ENCODE assay signal across 13 mouse cellular contexts in genomic region chr3:51089036-51089669, GRCm38 (mm10).
A peak's percentile ranks its signal among the peaks of the same experiment; 100 is the strongest.
DNase-seq lines count a peak whose midpoint lies in the region; ATAC-seq and TF ChIP-seq lines count a peak whose summit lies in the region.
"Had no signal": no experiment of that assay in that cellular context is flagged by ENCODE, and none has a peak within 500 bp of the region (broad histone marks: within the 10 kb centered on the region; RNA-seq: fewer than 3 reads in every experiment).

No protein-coding gene starts in this region.

- TF ChIP-seq CTCF in forebrain, postnatal 0 days (IDR thresholded peaks at IDR 0.05; ENCODE audit: low read depth): no peak
- TF ChIP-seq CTCF in midbrain, postnatal 0 days (IDR thresholded peaks at IDR 0.05): no peak
- no peak for TF ChIP-seq CTCF in lung, adult 2 months (IDR thresholded peaks at IDR 0.05; ENCODE audit: insufficient read depth, low read length)

- no peaks in the 10 kb centered on the region for H3K27me3 ChIP-seq in neural tube, embryonic 11.5 days (ENCODE audit: control insufficient read depth, insufficient read depth, low read length)
- H3K27me3 ChIP-seq in neural tube, embryonic 15.5 days (replicated peaks): no peaks in the 10 kb centered on the region
- no peaks in the 10 kb centered on the region for H3K27me3 ChIP-seq in forebrain, postnatal 0 days (ENCODE audit: insufficient read depth, low read length)
- no peaks in the 10 kb centered on the region for H3K27me3 ChIP-seq in limb, embryonic 10.5 days (ENCODE audit: low read depth, poor library complexity, severe bottlenecking)
- no peaks in the 10 kb centered on the region for H3K27me3 ChIP-seq in midbrain, postnatal 0 days (ENCODE audit: insufficient read depth, low read length)

- ATAC-seq in neural tube, embryonic 11.5 days (ENCODE audit: insufficient read depth, low FRiP score, low TSS enrichment): peak; percentile 65
- ATAC-seq in neural tube, embryonic 15.5 days (ENCODE audit: low FRiP score): no peak
- ATAC-seq in forebrain, postnatal 0 days: peak; percentile 81; the same call in 1 of the 2 replicates
- ATAC-seq in midbrain, postnatal 0 days (ENCODE audit: low FRiP score): 0 out of 2 replicates have a peak, but pooled peaks have one; percentile 22

- H3K27ac ChIP-seq in neural tube, embryonic 11.5 days (ENCODE audit: low read depth, low read length): peak overlapping the region; percentile 39; the same call in 1 of the 2 replicates
- H3K27ac ChIP-seq in neural tube, embryonic 15.5 days (replicated peaks): no peak overlapping the region; the same call in 1 of the 2 replicates
- H3K27ac ChIP-seq in forebrain, postnatal 0 days (ENCODE audit: low read depth, low read length): peak overlapping the region; percentile 6; the same call in 1 of the 2 replicates
- H3K27ac ChIP-seq in limb, embryonic 10.5 days: peak overlapping the region; percentile 30; the same call in 1 of the 2 replicates
- peak overlapping the region; percentile 19; the same call in 1 of the 2 replicates for H3K27ac ChIP-seq in midbrain, postnatal 0 days (ENCODE audit: low read depth, low read length)
- H3K27ac ChIP-seq: heart, adult 2 months; kidney, postnatal 0 days; liver, embryonic 14.5 days had no signal

- no peak overlapping the region for H3K4me2 ChIP-seq in neural tube, embryonic 11.5 days (ENCODE audit: low read depth)
- no peak overlapping the region for H3K4me2 ChIP-seq in neural tube, embryonic 15.5 days
- no peak overlapping the region for H3K4me2 ChIP-seq in forebrain, postnatal 0 days (ENCODE audit: low read depth)
- no peak overlapping the region for H3K4me2 ChIP-seq in midbrain, postnatal 0 days (ENCODE audit: low read depth, low read length, poor library complexity, severe bottlenecking)

- no peak overlapping the region for H3K4me3 ChIP-seq in neural tube, embryonic 11.5 days (ENCODE audit: low read depth, low read length)
- H3K4me3 ChIP-seq in neural tube, embryonic 15.5 days (replicated peaks): no peak overlapping the region
- no peak overlapping the region for H3K4me3 ChIP-seq in forebrain, postnatal 0 days (ENCODE audit: low read depth, low read length)
- H3K4me3 ChIP-seq in limb, embryonic 10.5 days: no peak overlapping the region
- no peak overlapping the region for H3K4me3 ChIP-seq in midbrain, postnatal 0 days (ENCODE audit: low read depth, low read length)
- no peak overlapping the region for H3K4me3 ChIP-seq in lung, adult 2 months (replicated peaks; ENCODE audit: extremely low read depth, low read depth, low read length)
- H3K4me3 ChIP-seq: heart, adult 2 months had no signal

- WGBS in neural tube, embryonic 11.5 days: 77% methylated on average over 10 of the region's 10 CpGs
- 51% methylated on average over 10 of the region's 10 CpGs for WGBS in neural tube, embryonic 15.5 days
- 29% methylated on average over 10 of the region's 10 CpGs for WGBS in forebrain, postnatal 0 days
- WGBS in limb, embryonic 10.5 days: 73% methylated on average over 10 of the region's 10 CpGs
- WGBS in midbrain, postnatal 0 days: 31% methylated on average over 10 of the region's 10 CpGs
- 90% methylated on average over 10 of the region's 10 CpGs for WGBS in lung, adult 2 months

- 0 out of 2 replicates have a peak, but pooled peaks cover 3% of the 10 kb centered on the region for H3K4me1 ChIP-seq in neural tube, embryonic 11.5 days (ENCODE audit: control insufficient read depth, insufficient read depth, low read length)
- H3K4me1 ChIP-seq in neural tube, embryonic 15.5 days: peaks cover 16% of the 10 kb centered on the region
- H3K4me1 ChIP-seq in forebrain, postnatal 0 days (ENCODE audit: insufficient read depth): 0 out of 2 replicates have a peak, but pooled peaks cover 4% of the 10 kb centered on the region
- peaks cover 7% of the 10 kb centered on the region for H3K4me1 ChIP-seq in limb, embryonic 10.5 days
- no peaks in the 10 kb centered on the region for H3K4me1 ChIP-seq in midbrain, postnatal 0 days (ENCODE audit: insufficient read depth, low read length)
- no peaks in the 10 kb centered on the region for H3K4me1 ChIP-seq in lung, adult 2 months (ENCODE audit: control insufficient read depth, insufficient read depth, low read length)

- no peak overlapping the region for H3K9ac ChIP-seq in neural tube, embryonic 11.5 days (ENCODE audit: low read length)
- no peak overlapping the region for H3K9ac ChIP-seq in neural tube, embryonic 15.5 days (replicated peaks)
- H3K9ac ChIP-seq in forebrain, postnatal 0 days: no peak overlapping the region
- no peak overlapping the region for H3K9ac ChIP-seq in midbrain, postnatal 0 days (replicated peaks; ENCODE audit: low read length, poor library complexity, severe bottlenecking)
- H3K9ac ChIP-seq: liver, embryonic 14.5 days had no signal

- no peak for DNase-seq in neural tube, embryonic 11.5 days (ENCODE audit: low spot score)
- DNase-seq in forebrain, postnatal 0 days: no peak
- no peak for DNase-seq in limb, embryonic 10.5 days (ENCODE audit: low spot score)
- no peak for DNase-seq in midbrain, postnatal 0 days (ENCODE audit: low spot score)
- no peak for DNase-seq in thymus, postnatal 0 days (ENCODE audit: low spot score)
- no peak for DNase-seq in lung, adult 2 months
- DNase-seq in cerebellum, adult 11 months: no peak
- DNase-seq: heart, adult 2 months; lung, postnatal 36 days; right cerebral cortex, postnatal 4 days had no signal

- no peaks in the 10 kb centered on the region for H3K9me3 ChIP-seq in neural tube, embryonic 11.5 days (ENCODE audit: control insufficient read depth, low read length)
- H3K9me3 ChIP-seq in neural tube, embryonic 15.5 days (replicated peaks): no peaks in the 10 kb centered on the region
- H3K9me3 ChIP-seq in forebrain, postnatal 0 days (ENCODE audit: low read length): no peaks in the 10 kb centered on the region
- H3K9me3 ChIP-seq in limb, embryonic 10.5 days (replicated peaks): no peaks in the 10 kb centered on the region
- no peaks in the 10 kb centered on the region for H3K9me3 ChIP-seq in midbrain, postnatal 0 days (ENCODE audit: low read length)

- no peaks in the 10 kb centered on the region for H3K36me3 ChIP-seq in neural tube, embryonic 11.5 days (ENCODE audit: control insufficient read depth, insufficient read depth, low read length)
- no peaks in the 10 kb centered on the region for H3K36me3 ChIP-seq in neural tube, embryonic 15.5 days
- H3K36me3 ChIP-seq in forebrain, postnatal 0 days (ENCODE audit: insufficient read depth): no peaks in the 10 kb centered on the region
- H3K36me3 ChIP-seq in limb, embryonic 10.5 days: no peaks in the 10 kb centered on the region
- H3K36me3 ChIP-seq in midbrain, postnatal 0 days (ENCODE audit: insufficient read depth, low read length): no peaks in the 10 kb centered on the region

- TF ChIP-seq POLR2A in lung, adult 2 months (IDR thresholded peaks at IDR 0.05; ENCODE audit: borderline replicate concordance, extremely low read depth, low read depth, low read length): no peak
